Mouse (Mus musculus) kidney, embryonic 14.5 days (tissue): ENCODE measurements around the gene Orc1. TPM values are rescaled to one million over a fixed set of nuclear protein-coding genes. Genes with fewer than 3 reads are reported as not detected.

Experiments
- ATAC-seq: fragments of 200-750 bp; cut with Nextera tagmentation; 2 replicates; pipeline ENCODE4 v1.8.0; 2017; ENCODE audit warnings: moderate number of reproducible peaks, mild to moderate bottlenecking, moderate TSS enrichment, moderate library complexity; ENCODE audit not compliant: low FRiP score, low TSS enrichment
- H3K27ac ChIP-seq: fragments of 300-500 bp; sonication (generic); 2 replicates; pipeline ENCODE4 v1.5.1; 2014; ENCODE audit warnings: low read depth, mild to moderate bottlenecking, low read length, moderate library complexity, mixed read lengths
- H3K27me3 ChIP-seq: fragments of 300-500 bp; sonication (generic); 2 replicates; pipeline ENCODE4 v1.6.1; 2014; ENCODE audit warnings: mild to moderate bottlenecking, low read length; ENCODE audit not compliant: control insufficient read depth, insufficient read depth
- H3K36me3 ChIP-seq: fragments of 300-500 bp; sonication (generic); 2 replicates; pipeline ENCODE4 v1.6.1; 2014; ENCODE audit warnings: low read length, mixed read lengths; ENCODE audit not compliant: control insufficient read depth, insufficient read depth
- H3K4me1 ChIP-seq: fragments of 300-500 bp; sonication (generic); 2 replicates; pipeline ENCODE4 v1.6.1; 2014; ENCODE audit warnings: low read length, mixed read lengths; ENCODE audit not compliant: control insufficient read depth, insufficient read depth
- H3K4me2 ChIP-seq: fragments of 300-500 bp; sonication (generic); replicated peaks from 2 replicates; pipeline ENCODE4 v1.6.1; 2014; ENCODE audit warnings: low read depth, mild to moderate bottlenecking, low read length
- H3K4me3 ChIP-seq: fragments of 300-500 bp; sonication (generic); 2 replicates; pipeline ENCODE4 v1.5.1; 2014; ENCODE audit warnings: mild to moderate bottlenecking, low read length
- H3K9ac ChIP-seq: fragments of 300-500 bp; sonication (generic); 2 replicates; pipeline ENCODE4 v1.6.1; 2014; ENCODE audit warnings: low read depth, mild to moderate bottlenecking, low read length, moderate library complexity
- H3K9me3 ChIP-seq: fragments of 300-500 bp; sonication (generic); 2 replicates; pipeline ENCODE4 v1.6.1; 2016; ENCODE audit warnings: low read length; ENCODE audit not compliant: control insufficient read depth
- WGBS: fragments of 180-500 bp; shearing (Covaris S2); extraction: QIAGEN DNeasy Blood & Tissue Kit; methylation state at CpG from one replicate; pipeline ENCODE4 v1.1.7; 2014; 5-methylcytosine and 5-hydroxymethylcytosine counted together
- polyA plus RNA-seq: library from polyadenylated mRNA; unstranded; fragments of >200 nt; fragmentation: Nextera tagmentation; extraction: Ambion mirVana; gene quantifications from 2 replicates; pipeline ENCODE4 v1.2.1, GENCODE M21; 2014

Orc1 gene
- polyA plus RNA-seq, 1 experiment from 2014 or later = 11.8 TPM

DNA sequence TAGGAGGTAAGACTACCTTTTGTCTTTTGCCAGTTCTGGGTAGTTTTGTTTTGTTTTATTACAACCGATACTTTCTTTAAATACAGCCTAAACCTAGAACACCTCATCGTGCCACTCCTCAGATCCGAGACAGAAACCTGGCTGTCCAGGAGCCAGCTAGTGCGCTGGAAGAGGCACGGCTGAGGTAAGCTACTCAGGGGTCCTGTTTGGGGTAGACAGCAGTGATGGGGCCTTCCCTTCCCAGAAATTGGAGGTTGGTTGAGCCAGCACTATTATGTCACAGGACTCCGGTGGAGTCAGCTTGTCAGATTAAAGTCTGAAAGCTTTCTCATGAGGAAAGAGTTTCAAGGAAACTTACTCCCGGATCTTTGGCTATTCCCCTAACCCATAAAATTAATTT is 22.6 kb downstream of the Orc1 start:
- Histone ChIP-seq H3K27me3 (no peaks in the 10 kb centered on the region), H3K9me3 (0 out of 2 replicates have a peak, but pooled peaks cover 2% of the 10 kb centered on the region), H3K27ac (no peak overlapping the region), H3K4me3 (no peak overlapping the region), H3K4me2 (no peak overlapping the region), H3K9ac (no peak overlapping the region), H3K4me1 (no peaks in the 10 kb centered on the region), H3K36me3 (peaks cover 52% of the 10 kb centered on the region)
- WGBS = 95% methylated on average over 7 of the region's 7 CpGs
- ATAC-seq = no peak

DNA sequence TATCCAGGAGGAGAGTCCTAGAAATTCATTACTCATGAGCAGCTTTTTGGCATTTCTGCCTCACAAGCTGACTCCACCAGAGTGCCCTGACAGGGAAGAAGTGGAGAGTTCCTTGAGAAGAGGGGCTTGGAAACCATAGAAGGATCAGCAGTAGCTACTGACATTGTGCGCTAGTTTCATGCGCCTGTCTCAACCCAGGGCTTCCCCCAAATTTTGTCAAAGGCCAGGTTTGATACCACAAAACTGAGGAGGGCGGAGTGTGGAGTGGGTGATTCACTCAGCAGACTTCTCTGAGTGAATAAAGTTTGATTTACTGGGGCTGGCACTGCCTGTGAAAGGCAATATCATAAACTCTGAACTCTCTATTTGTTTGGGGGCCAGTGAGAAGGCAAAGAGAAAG is 29.4 kb downstream of the Orc1 start:
- Histone ChIP-seq H3K36me3 (peaks cover 38% of the 10 kb centered on the region), H3K27me3 (no peaks in the 10 kb centered on the region), H3K9me3 (no peaks in the 10 kb centered on the region), H3K9ac (no peak overlapping the region), H3K4me3 (no peak overlapping the region), H3K27ac (no peak overlapping the region), H3K4me1 (no peaks in the 10 kb centered on the region), H3K4me2 (no peak overlapping the region)
- ATAC-seq = no peak
- 93% methylated on average over 3 of the region's 3 CpGs for WGBS

DNA sequence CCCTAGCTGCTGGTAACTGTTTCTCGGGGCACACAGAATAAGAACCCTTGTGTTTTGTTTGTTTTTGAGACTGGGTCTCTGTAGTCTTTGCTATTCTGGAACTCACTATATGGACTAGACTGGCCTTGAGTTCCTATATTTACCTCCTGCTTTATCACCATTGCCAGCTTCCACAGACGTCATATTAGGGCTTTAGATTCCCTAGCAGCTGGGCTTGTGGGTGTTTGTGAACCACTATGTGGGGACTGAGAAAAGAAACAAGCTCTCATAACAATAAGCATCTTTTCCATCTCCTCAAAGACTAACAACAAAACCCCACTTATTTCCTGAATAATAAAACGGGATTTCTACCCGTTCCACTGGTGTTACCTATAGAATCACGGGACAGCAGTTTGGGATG is 31.7 kb downstream of the Orc1 start:
- Histone ChIP-seq H3K4me2 (no peak overlapping the region), H3K36me3 (peaks cover 22% of the 10 kb centered on the region), H3K27me3 (no peaks in the 10 kb centered on the region), H3K4me1 (no peaks in the 10 kb centered on the region), H3K4me3 (no peak overlapping the region), H3K9me3 (no peaks in the 10 kb centered on the region), H3K27ac (no peak overlapping the region), H3K9ac (no peak overlapping the region)
- no peak for ATAC-seq
- WGBS = 95% methylated on average over 5 of the region's 5 CpGs

DNA sequence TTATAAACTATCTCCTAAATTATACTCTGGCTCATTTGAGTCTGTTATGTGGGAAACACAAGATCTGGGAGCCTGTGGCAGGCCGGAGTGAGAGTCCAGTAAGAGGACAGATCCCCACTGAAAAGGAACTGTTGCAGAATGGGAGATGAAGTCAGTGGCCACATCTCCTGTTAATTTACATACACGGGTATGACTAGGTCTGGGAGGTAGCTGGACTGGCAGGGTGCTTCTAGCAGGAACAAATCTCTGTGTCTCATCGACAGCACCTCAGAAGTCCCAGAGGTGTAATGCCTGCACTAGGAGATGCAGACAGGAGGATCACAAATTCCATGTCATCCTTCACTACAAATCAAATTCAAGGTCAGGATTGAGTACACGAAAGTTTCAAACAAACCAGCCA is 39.4 kb downstream of the Orc1 start:
- no peaks in the 10 kb centered on the region for H3K9me3 ChIP-seq
- peak overlapping the region; percentile 58 for H3K4me2 ChIP-seq
- peak overlapping the region; percentile 65 for H3K27ac ChIP-seq
- WGBS = 58% methylated on average over 4 of the region's 4 CpGs
- H3K27me3 ChIP-seq = no peaks in the 10 kb centered on the region
- H3K9ac ChIP-seq = peak overlapping the region; percentile 93; the same call in 1 of the 2 replicates
- H3K4me3 ChIP-seq = peak overlapping the region; percentile 83
- peaks cover 10% of the 10 kb centered on the region; the same call in 1 of the 2 replicates for H3K4me1 ChIP-seq
- H3K36me3 ChIP-seq = peaks cover 5% of the 10 kb centered on the region
- no peak for ATAC-seq

DNA sequence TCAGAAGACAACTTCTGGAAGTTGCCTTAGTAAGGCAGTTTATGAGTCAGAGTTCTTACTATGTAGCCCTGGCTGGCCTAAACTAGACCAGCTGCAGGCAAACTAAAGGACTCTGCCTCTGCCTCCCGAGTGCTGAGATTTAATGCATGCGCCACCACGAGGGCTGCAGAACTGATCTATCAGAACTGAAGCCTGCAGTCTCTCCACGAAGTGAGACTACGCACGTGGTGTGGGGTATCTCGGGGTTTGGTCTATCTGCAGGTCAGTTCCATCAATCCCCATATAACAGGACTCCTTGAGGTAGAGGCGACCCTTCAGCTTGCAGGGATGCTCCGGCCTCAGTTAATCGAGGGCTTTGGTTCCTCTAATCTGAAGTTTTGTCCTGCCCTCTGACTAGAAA is 39.9 kb downstream of the Orc1 start:
- Histone ChIP-seq H3K9me3 (no peaks in the 10 kb centered on the region), H3K27me3 (no peaks in the 10 kb centered on the region), H3K4me3 (peak overlapping the region; percentile 83), H3K4me1 (peaks cover 10% of the 10 kb centered on the region; the same call in 1 of the 2 replicates), H3K4me2 (peak overlapping the region; percentile 58), H3K36me3 (peaks cover 6% of the 10 kb centered on the region), H3K9ac (peak overlapping the region; percentile 93), H3K27ac (peak overlapping the region; percentile 65)
- 1% methylated on average over 10 of the region's 10 CpGs for WGBS
- ATAC-seq = peak; percentile 61

DNA sequence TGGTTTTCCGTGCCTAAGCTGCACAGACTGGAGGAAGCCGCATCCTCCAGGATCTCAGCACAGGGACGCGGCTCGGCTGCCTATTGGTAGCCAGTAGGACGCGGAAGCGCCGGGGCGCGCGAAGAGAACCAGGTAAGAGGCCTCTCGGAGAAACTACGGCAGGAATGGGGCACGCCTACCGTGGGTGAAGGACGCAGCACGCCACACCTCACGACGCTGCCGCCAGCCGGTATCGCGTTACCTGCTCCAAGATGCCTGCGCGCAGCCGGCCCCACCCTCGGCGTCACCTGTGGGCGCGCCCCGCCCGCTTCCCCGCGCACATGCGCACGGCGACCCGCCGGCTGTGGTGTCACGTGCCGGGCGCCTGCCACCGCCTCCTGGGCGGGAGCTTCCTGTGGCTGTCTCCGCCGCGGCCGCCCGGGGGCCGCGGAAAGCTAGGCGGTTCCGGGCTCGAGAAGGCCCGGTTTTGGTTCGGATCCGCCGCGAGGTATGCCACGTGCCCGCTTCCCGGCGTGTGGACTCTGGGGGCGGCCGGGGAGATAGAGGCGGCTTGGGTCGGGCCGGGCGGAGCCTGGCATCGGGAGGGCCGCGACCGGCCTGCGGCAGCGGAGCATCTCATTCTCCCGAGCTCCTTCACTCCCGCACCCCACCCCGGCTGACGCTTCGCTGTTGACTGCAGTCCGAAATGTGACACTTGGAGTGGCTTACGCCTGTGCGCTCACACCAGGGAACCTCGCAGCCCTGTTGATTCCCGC is 40.5 kb downstream of the Orc1 start, which contains the start of gene Cc2d1b:
TSS of gene Cc2d1b (plus strand) at position 354 of the 755 bp plus-strand sequence.
- Histone ChIP-seq H3K36me3 (peaks cover 10% of the 10 kb centered on the region), H3K4me3 (peak within 1 kb of the TSS; percentile 83), H3K4me1 (peaks cover 10% of the 10 kb centered on the region; the same call in 1 of the 2 replicates), H3K27ac (peak within 1 kb of the TSS; percentile 65), H3K9ac (peak within 1 kb of the TSS; percentile 93), H3K4me2 (peak within 1 kb of the TSS; percentile 58), H3K27me3 (no peaks in the 10 kb centered on the region), H3K9me3 (no peaks in the 10 kb centered on the region)
- WGBS = under 1% methylated on average over 66 of the region's 86 CpGs
- ATAC-seq = peak; percentile 94

DNA sequence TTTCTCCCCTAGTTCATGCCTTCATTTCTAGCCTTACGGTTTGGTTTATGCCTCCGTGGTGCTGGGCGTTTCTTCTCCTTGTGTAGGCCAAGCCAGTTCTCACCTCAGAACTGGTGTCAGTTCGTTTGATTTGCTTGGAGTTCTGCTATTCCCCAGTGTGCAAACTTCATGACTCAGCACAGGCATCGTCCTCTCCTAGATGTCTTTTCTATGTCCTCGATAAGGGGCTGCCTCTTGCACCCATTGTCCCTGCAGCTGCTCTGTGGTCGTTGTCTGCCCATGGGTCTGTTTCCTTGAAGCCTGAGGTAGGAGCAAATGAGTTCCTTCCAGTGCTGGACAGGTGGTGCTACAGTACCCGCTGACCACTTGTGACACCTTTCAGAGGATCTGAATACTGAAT is 41.3 kb downstream of the Orc1 start:
- peak overlapping the region; percentile 93 for H3K9ac ChIP-seq

DNA sequence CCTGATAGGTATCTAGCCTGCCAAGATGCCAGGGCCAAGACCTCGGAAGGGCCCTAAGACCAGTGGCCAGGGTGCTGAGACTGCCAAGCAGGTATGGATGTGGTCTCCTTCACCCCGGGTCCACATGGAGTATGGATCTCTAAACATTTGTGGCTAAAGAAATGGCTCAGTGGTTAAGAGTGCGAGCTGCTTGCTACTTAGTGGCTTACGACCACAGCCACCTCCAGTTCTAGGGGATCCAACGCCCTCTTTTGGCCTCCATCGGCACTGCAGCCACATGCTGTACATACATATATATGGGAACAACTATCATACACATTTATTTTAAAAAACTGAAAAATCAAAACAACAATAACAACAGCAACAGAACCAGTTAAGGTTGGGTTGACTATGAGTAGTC is 42.3 kb downstream of the Orc1 start:
- H3K36me3 ChIP-seq = peaks cover 22% of the 10 kb centered on the region
- no peak for ATAC-seq
- H3K9me3 ChIP-seq = no peaks in the 10 kb centered on the region
- no peak overlapping the region for H3K9ac ChIP-seq
- no peak overlapping the region for H3K4me2 ChIP-seq
- H3K27me3 ChIP-seq = no peaks in the 10 kb centered on the region
- H3K27ac ChIP-seq = no peak overlapping the region
- no peak overlapping the region for H3K4me3 ChIP-seq
- H3K4me1 ChIP-seq = peaks cover 10% of the 10 kb centered on the region; the same call in 1 of the 2 replicates
- WGBS = 93% methylated on average over 6 of the region's 6 CpGs

More for the DNA sequence above, 41.3 kb downstream of the Orc1 start:
- Histone ChIP-seq H3K4me3 (peak overlapping the region; percentile 83), H3K4me1 (peaks cover 10% of the 10 kb centered on the region; the same call in 1 of the 2 replicates), H3K4me2 (peak overlapping the region; percentile 58), H3K27ac (peak overlapping the region; percentile 65; the same call in 1 of the 2 replicates), H3K36me3 (peaks cover 18% of the 10 kb centered on the region), H3K27me3 (no peaks in the 10 kb centered on the region), H3K9me3 (no peaks in the 10 kb centered on the region)
- no peak for ATAC-seq
- 14% methylated on average over 8 of the region's 8 CpGs for WGBS

DNA sequence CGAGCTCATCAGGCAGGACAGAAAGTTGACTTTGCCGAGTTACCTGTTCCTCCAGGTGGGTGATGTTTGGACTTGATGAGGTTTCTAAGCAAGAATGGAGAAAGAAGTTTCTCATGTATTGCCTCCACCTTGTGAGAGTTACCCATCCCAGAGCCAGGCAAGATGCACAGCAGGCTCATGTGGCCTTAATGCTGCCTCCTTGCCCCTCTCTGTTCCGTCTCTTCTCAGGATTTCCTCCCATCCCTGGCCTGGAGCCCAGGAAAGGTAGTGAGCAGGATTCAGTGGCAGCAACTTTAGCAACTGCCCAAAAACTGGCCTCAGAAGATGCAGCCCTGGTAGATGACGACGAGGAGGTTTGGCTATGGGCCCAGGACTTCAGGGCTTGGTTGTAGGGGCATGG is 47.8 kb downstream of the Orc1 start:
- H3K36me3 ChIP-seq = peaks cover 70% of the 10 kb centered on the region

More for the DNA sequence above, 47.8 kb downstream of the Orc1 start:
- 91% methylated on average over 5 of the region's 5 CpGs for WGBS
- Histone ChIP-seq H3K4me3 (no peak overlapping the region), H3K27ac (no peak overlapping the region), H3K4me1 (peaks cover 6% of the 10 kb centered on the region; the same call in 1 of the 2 replicates), H3K9me3 (no peaks in the 10 kb centered on the region), H3K9ac (no peak overlapping the region), H3K27me3 (no peaks in the 10 kb centered on the region), H3K4me2 (no peak overlapping the region)
- no peak for ATAC-seq
